Mouse (Mus musculus): ENCODE data around the gene Gramd4. TPM values are rescaled to one million over a fixed set of nuclear protein-coding genes. Genes with fewer than 3 reads are reported as not detected.
"Not testable (repeated sequence)": the region's sequence is repeated elsewhere in the genome, so short reads cannot be mapped to it uniquely, and the experiment has no call there.

Gramd4 gene
- polyA plus RNA-seq, 1 experiment from 2014 or later, result 34.3 TPM

DNA sequence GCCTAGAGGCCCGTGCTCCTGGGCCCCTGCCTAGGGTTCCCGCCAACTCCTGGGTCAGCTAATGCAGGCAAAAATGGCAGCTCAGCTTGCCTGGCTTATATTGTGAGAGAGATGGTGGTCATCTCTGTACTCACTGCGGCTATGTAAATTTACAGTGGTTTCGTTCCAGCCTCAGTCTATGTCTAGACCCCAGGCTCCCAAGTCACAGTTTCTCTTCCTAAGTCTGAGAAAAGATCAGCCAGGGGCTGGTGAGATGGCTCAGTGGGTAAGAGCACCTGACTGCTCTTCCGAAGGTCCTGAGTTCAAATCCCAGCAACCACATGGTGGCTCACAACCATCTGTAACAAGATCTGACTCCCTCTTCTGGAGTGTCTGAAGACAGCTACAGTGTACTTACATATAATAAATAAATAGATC, 39.1 kb downstream of the Gramd4 start:
- not testable (repeated sequence) for H3K27ac ChIP-seq; H3K9ac ChIP-seq (replicated peaks); H3K9me3 ChIP-seq; H3K4me1 ChIP-seq (replicated peaks); H3K4me2 ChIP-seq (replicated peaks); H3K4me3 ChIP-seq (replicated peaks); H3K27me3 ChIP-seq; ATAC-seq
- peaks cover 58% of the 10 kb centered on the region for H3K36me3 ChIP-seq
- 95% methylated on average over 5 of the region's 5 CpGs for WGBS

DNA sequence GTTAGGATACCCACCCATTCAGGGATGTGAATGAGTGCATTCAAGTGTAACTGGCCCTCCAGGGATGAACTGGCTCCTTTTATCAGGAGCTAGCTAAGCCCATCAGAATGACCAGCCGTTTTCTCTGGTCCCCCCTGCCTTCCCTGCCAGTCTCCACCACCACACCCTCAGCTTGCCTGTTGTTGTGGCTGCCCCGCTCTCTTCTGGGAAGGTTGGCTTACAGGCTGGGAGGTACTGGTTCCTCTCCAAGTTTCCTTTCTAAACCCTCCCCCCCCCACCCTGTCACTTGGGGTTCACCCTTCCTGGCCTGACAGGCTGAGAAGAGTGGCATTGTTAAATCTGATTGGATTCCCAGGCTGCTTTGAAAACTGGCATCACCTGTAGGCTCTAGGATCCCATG, 40.4 kb downstream of the Gramd4 start:
- ATAC-seq, result no peak
- no peak overlapping the region for H3K4me2 ChIP-seq (replicated peaks)
- H3K9me3 ChIP-seq, result no peaks in the 10 kb centered on the region
- H3K27ac ChIP-seq, result no peak overlapping the region
- H3K4me3 ChIP-seq (replicated peaks), result no peak overlapping the region
- peaks cover 58% of the 10 kb centered on the region for H3K36me3 ChIP-seq
- H3K9ac ChIP-seq (replicated peaks), result no peak overlapping the region
- 32% methylated on average over 2 of the region's 2 CpGs for WGBS
- H3K27me3 ChIP-seq, result no peaks in the 10 kb centered on the region
- 0 out of 2 replicates have a peak, but pooled peaks cover 4% of the 10 kb centered on the region for H3K4me1 ChIP-seq (replicated peaks)

DNA sequence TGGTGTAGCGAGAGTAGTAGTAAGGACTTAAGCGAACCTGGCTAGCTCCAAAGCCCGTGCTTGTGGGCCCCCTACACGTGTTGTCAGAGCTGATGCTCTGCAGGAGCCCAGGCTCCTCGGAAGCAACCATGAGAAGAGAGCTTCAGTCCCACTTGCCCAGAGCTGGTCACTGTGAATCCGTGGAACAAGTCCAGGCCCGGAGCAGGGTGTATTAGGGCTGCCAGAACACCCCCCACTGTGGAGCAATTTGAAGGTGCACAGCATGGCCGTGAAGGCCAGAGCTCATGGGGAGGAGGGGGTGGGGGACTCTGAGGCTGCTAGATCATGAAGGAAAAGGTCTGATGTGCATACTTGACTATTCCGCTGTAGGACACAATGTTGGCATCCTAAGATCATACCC, 44.1 kb downstream of the Gramd4 start:
- no peak for ATAC-seq

DNA sequence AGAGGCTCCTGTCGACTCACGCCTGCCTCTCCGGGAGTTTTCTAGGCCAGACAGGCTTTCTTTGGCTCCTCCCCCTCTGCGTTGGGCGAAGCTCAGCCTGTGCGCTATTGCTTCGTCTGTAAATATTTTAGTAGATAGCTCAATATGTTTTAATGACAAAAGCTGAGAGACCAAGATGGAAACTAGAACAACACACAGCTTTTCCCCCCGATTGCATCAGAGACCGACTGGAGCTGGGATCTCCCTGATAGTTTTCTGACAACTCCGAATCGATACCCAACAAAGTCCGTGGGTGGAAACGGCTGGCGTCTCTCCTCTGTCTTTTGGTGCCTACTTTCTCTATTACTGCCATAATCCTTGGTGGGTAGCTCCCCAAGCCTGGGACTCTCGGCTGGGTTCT, 44.8 kb downstream of the Gramd4 start:
- 93% methylated on average over 15 of the region's 15 CpGs for WGBS
- Histone ChIP-seq H3K27ac (no peak overlapping the region), H3K27me3 (no peaks in the 10 kb centered on the region), H3K4me2 (replicated peaks) (no peak overlapping the region), H3K4me1 (replicated peaks) (peaks cover 6% of the 10 kb centered on the region; the same call in 1 of the 2 replicates), H3K36me3 (peaks cover 53% of the 10 kb centered on the region), H3K9me3 (no peaks in the 10 kb centered on the region), H3K4me3 (replicated peaks) (no peak overlapping the region), H3K9ac (replicated peaks) (no peak overlapping the region)
- ATAC-seq, result no peak

More for the DNA sequence above, 44.1 kb downstream of the Gramd4 start:
- H3K9ac ChIP-seq (replicated peaks), result no peak overlapping the region
- WGBS, result 87% methylated on average over 9 of the region's 9 CpGs
- H3K4me1 ChIP-seq (replicated peaks), result peaks cover 8% of the 10 kb centered on the region; the same call in 1 of the 2 replicates
- no peaks in the 10 kb centered on the region for H3K27me3 ChIP-seq
- no peak overlapping the region for H3K4me2 ChIP-seq (replicated peaks)
- H3K36me3 ChIP-seq, result peaks cover 52% of the 10 kb centered on the region
- H3K4me3 ChIP-seq (replicated peaks), result no peak overlapping the region
- no peak overlapping the region for H3K27ac ChIP-seq
- no peaks in the 10 kb centered on the region for H3K9me3 ChIP-seq

DNA sequence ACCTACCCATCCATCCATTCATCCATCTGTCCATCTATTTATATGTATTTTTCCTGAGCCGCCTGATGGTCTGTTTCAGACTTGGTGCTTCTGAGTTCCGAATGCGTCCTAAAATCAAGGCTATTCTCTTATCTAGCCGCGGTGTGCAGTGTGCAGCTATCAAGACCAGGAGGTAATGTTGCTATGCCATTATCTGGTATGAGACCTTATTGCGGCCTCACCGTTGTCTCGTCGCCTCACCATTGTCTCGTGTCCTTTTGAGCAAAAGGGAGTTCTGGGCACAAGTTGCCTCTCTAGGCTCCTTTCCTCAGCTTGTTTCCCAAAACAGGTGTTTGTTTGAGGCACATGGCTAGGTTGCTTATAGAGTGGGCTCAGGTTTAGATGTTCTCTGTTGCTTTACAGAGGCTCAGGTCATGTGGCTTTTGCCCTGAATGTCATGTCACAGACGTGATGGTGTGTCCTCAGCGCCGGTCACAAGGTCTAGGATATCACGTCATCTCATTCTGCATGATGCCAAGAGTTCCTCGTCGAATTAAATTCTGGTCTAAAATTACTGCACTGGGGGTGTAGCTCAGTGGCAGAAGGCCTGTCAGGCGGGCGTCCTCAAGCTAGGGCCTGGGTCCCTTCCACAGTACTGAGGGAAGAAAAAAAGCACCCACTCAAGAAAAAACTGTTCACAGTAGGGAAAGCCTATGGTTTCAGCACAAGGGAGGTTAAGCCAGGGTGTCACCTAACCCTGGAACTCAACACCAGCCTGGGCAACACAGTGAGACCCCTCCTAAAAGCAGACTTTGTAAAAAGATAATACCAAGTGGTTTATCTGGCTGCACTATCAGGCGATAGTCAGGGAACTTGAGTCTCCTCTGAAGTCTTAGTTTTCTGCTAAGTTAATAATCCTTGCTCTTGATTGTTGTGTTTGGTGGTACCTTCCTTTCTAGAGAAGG, 47.2 kb downstream of the Gramd4 start:
- peaks cover 45% of the 10 kb centered on the region for H3K36me3 ChIP-seq
- no peak overlapping the region for H3K27ac ChIP-seq
- no peak overlapping the region for H3K4me2 ChIP-seq (replicated peaks)
- H3K9ac ChIP-seq (replicated peaks), result no peak overlapping the region
- H3K27me3 ChIP-seq, result no peaks in the 10 kb centered on the region
- WGBS, result 95% methylated on average over 19 of the region's 19 CpGs
- ATAC-seq, result no peak
- H3K9me3 ChIP-seq, result no peaks in the 10 kb centered on the region
- H3K4me1 ChIP-seq (replicated peaks), result peaks cover 14% of the 10 kb centered on the region; the same call in 1 of the 2 replicates
- H3K4me3 ChIP-seq (replicated peaks), result no peak overlapping the region

DNA sequence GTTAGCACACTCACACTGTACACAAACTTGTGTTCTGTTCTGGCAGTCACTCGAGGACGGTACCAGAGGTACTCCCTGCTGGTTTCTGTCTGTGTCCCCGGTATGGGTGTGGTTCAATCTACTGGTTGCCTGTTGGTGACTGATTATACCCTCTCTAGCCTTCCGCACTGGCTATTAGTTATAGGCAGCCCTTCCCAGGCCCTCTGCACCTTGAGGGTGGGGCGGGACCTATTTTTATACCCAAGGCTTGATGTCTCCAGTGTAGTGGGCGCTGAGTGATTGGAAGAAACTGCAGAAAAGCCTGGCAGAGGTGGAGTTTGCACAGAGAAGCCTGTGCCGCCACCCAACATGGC, 47.8 kb downstream of the Gramd4 start:
- no peak overlapping the region for H3K4me3 ChIP-seq (replicated peaks)
- no peaks in the 10 kb centered on the region for H3K9me3 ChIP-seq
- no peak for ATAC-seq
- peaks cover 43% of the 10 kb centered on the region for H3K36me3 ChIP-seq
- H3K4me1 ChIP-seq (replicated peaks), result peaks cover 19% of the 10 kb centered on the region; the same call in 1 of the 2 replicates
- H3K9ac ChIP-seq (replicated peaks), result no peak overlapping the region
- no peak overlapping the region for H3K27ac ChIP-seq
- 90% methylated on average over 7 of the region's 7 CpGs for WGBS
- H3K27me3 ChIP-seq, result no peaks in the 10 kb centered on the region
- no peak overlapping the region for H3K4me2 ChIP-seq (replicated peaks)

DNA sequence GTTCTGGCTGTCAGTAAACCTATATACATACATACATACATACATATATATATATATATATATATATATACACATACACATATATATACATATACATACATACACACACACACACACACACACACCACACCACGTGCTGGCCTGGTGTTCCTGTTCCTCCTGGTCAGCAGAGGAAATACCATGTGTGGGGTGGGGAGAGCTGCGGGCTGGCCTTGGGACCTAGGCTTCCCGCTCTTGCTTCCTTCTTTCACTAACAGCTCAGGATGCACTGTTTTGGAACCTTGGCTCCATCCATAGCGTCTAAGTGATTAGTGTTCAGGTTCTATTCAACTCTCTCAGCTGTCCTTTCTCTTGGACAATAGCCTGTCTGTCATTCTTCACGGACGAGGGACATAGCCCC, 48.3 kb downstream of the Gramd4 start:
- no peak overlapping the region for H3K4me3 ChIP-seq (replicated peaks)
- H3K36me3 ChIP-seq, result peaks cover 39% of the 10 kb centered on the region
- no peaks in the 10 kb centered on the region for H3K27me3 ChIP-seq
- H3K4me1 ChIP-seq (replicated peaks), result peaks cover 21% of the 10 kb centered on the region
- no peak for ATAC-seq
- no peak overlapping the region for H3K4me2 ChIP-seq (replicated peaks)
- no peaks in the 10 kb centered on the region for H3K9me3 ChIP-seq
- 52% methylated on average over 6 of the region's 6 CpGs for WGBS
- no peak overlapping the region for H3K27ac ChIP-seq
- no peak overlapping the region for H3K9ac ChIP-seq (replicated peaks)

DNA sequence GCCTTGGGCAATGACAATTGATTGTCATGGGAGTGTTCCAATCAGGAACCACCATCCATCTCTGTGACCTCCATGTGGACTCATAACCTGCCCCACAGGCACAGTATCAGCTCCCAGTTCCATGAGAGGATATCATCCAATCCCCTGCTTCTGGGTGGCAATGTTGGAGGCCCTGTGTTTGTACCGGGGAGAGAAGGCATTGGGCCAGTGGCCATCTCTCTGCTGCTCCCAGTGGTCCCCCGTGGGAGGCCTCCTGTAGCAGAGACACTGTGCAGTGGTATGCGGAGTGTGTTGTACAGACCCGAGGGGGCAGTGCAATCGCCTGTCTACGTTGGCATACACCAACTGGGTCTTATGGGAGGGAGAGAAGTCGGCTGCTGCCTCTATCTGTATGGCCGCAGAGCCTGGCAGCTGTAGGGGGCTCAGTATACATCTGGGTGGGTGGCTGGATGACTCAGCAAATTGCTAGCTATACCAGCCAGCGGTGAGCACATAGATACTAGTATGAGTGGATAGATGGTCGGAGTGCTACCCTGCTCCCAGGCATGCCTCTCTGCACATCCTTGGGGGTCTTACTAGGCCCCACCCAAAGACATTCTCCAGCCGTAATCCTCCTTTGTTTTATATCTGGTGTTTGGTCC, 50.5 kb downstream of the Gramd4 start:
- no peaks in the 10 kb centered on the region for H3K9me3 ChIP-seq
- WGBS, result 83% methylated on average over 11 of the region's 11 CpGs
- H3K4me3 ChIP-seq (replicated peaks), result no peak overlapping the region
- no peaks in the 10 kb centered on the region for H3K27me3 ChIP-seq
- H3K4me2 ChIP-seq (replicated peaks), result no peak overlapping the region
- H3K27ac ChIP-seq, result no peak overlapping the region
- no peak overlapping the region for H3K9ac ChIP-seq (replicated peaks)
- H3K36me3 ChIP-seq, result peaks cover 17% of the 10 kb centered on the region
- no peak for ATAC-seq
- peaks cover 38% of the 10 kb centered on the region for H3K4me1 ChIP-seq (replicated peaks)

DNA sequence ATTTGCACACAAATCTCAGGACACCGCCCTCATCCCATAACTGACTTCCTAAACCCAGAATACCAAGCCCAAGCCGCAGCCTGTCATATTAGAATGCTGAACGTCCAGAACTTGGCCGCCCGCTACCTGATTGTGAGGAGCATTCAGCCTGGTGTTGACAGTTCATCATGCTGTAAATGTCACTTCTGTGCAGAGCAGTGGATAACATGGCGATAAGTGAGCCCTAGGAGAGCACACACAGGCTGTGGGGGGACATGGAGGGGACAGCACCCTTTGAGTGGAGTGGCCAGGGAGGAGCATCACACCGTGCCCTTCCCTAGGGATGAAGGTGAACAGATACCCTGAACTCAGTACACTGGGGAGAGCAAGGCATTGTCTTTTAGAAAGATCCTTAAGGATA, 51.8 kb downstream of the Gramd4 start:
- Histone ChIP-seq H3K27ac (no peak overlapping the region), H3K4me3 (replicated peaks) (no peak overlapping the region), H3K4me1 (replicated peaks) (peaks cover 47% of the 10 kb centered on the region), H3K4me2 (replicated peaks) (no peak overlapping the region), H3K27me3 (no peaks in the 10 kb centered on the region), H3K36me3 (peaks cover 4% of the 10 kb centered on the region; the same call in 1 of the 2 replicates), H3K9me3 (no peaks in the 10 kb centered on the region), H3K9ac (replicated peaks) (no peak overlapping the region)
- 91% methylated on average over 7 of the region's 7 CpGs for WGBS
- no peak for ATAC-seq

DNA sequence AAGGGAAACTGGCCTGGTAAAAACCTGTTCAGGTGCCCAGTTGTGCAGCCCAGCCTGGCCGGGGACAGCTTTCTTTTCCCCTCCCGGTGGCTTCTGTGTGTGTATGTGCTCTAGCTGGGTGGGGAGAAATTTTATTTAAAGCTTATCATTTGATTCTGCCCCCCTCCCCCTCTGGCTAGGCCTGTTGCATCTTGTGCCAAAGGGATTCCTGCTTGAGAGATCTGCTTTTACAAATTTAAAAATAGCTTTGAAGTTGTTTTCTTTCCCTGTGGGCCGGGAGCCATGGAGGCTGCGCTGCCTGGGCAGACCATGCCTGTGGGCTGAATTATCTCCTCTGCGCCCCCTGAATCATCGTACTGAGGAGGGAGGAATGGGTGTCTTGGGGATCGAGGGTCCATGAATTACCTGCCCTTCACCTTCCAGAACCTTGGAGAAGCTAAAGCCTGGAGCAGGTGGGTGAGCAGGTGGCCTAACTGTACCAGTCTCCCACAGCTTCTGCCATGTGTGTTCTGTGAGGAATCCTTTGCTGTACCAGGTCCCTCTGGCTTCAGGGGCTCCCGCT, 52.2 kb downstream of the Gramd4 start:
- no peak overlapping the region for H3K9ac ChIP-seq (replicated peaks)
- no peak overlapping the region for H3K4me2 ChIP-seq (replicated peaks)
- H3K9me3 ChIP-seq, result no peaks in the 10 kb centered on the region
- H3K36me3 ChIP-seq, result peaks cover 4% of the 10 kb centered on the region; the same call in 1 of the 2 replicates
- H3K27me3 ChIP-seq, result no peaks in the 10 kb centered on the region
- WGBS, result 87% methylated on average over 8 of the region's 8 CpGs
- H3K4me1 ChIP-seq (replicated peaks), result peaks cover 47% of the 10 kb centered on the region
- H3K4me3 ChIP-seq (replicated peaks), result no peak overlapping the region
- H3K27ac ChIP-seq, result no peak overlapping the region; the same call in 1 of the 2 replicates
- no peak for ATAC-seq

DNA sequence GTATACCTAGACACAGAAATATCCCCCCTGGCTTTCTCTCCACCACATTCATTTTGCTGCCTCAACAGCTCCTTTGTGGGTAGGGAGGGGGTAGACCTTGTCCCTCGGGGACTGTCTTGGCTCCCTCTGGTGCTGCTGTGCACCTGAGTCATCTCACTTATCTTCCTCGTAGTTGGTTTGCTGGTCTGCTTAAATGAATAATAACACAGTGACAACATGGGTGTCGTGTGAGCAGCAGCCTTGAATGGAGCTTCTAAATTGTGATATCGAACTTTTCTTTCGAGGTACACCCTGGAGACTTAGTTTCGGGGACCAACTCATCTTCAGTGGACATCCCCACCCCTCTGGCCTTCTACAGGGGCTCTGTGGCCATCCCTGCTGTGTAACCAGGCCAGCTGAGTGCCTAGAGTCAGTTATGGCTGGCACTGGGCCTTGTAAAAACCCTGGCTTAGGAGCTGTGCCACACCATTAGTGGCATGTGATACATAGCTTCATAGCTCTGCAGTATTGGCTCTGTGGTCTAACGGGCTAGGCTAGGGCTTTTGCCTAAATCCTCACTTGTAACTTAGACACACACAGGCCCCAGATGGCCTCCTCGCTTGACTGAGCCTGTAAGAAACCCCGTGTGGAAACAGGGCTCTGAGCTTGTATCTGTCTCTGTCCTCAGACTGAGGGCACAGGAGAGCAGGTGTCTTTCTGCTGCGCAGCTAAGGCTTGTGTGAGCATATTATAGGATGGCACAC, 53.0 kb downstream of the Gramd4 start:
- no peak for ATAC-seq
- Histone ChIP-seq H3K36me3 (peaks cover 4% of the 10 kb centered on the region; the same call in 1 of the 2 replicates), H3K4me3 (replicated peaks) (no peak overlapping the region), H3K27ac (no peak overlapping the region), H3K9me3 (no peaks in the 10 kb centered on the region), H3K9ac (replicated peaks) (no peak overlapping the region), H3K4me1 (replicated peaks) (peaks cover 47% of the 10 kb centered on the region), H3K4me2 (replicated peaks) (no peak overlapping the region), H3K27me3 (no peaks in the 10 kb centered on the region)
- WGBS, result 63% methylated on average over 10 of the region's 10 CpGs
